Mouse (Mus musculus) embryonic stem cell, embryonic (primary cell): ENCODE measurements at regions not wholly inside any gene's neighbourhood (a gene's known extent, or its start where the extent isn't known, plus 50 kb on each side); places are given as distances from the start of the nearest gene placed in this dataset.
"Not testable (repeated sequence)": the region's sequence is repeated elsewhere in the genome, so short reads cannot be mapped to it uniquely, and the experiment has no call there.

Experiments
- CTCF ChIA-PET, 4 experiments: fragments of 300-600 bp in 2 of 4; fragments of 350-600 bp in 2 of 4; sonication (Branson Sonifier 250); formaldehyde crosslinking; loops; one replicate each; lab custom pipeline; 2022; ENCODE audit warnings: inconsistent platforms in 2 of 4; lab: Charles Lee
- POLR2A ChIA-PET, 4 experiments: fragments of 300-600 bp in 2 of 4; fragments of 350-600 bp in 2 of 4; sonication (Branson Sonifier 250); formaldehyde crosslinking; loops; one replicate each; lab custom pipeline; 2022; ENCODE audit warnings: antibody characterized with exemption in 4 of 4, inconsistent platforms in 1 of 4; lab: Charles Lee

DNA sequence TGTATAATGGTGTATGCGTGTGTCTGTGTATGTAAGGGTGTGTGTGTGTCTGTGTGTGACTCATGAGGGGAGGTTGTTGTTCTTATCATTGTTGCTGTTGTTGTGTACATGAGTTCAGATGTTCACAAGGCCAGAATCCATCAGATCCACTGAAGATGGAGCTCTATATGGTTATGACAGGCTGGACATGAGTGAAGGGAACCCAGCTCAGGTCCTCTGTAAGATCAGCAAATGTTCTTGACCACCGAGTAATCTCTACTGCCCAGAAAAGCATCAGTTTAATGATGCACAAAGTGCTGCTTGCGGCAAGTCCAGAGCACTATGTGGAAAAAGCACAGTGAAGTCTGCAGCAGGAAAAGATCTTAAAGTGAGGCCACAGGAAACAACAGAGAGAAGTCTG is 77.5 kb downstream of the Gm15319 start:
- CTCF ChIA-PET, POLR2A ChIA-PET: not testable (repeated sequence)

DNA sequence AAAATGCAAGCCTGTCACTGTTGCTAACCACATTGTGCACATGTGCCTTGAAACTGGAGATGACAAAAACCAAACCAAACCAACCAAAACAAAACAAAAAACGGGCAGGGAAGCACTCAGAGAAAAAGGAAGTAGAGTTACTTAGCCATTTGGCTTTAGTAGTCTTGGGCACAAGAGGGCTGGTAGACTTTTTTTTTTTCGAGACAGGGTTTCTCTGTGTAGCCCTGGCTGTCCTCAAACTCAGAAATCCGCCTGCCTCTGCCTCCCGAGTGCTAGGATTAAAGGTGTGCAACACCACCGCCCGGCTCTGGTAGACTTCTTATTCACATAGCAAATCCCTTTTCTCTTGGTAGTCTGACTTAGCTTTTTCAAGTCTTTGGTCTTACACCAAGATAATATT is 78.2 kb downstream of the Gm15319 start:
- POLR2A ChIA-PET, CTCF ChIA-PET: not testable (repeated sequence)

DNA sequence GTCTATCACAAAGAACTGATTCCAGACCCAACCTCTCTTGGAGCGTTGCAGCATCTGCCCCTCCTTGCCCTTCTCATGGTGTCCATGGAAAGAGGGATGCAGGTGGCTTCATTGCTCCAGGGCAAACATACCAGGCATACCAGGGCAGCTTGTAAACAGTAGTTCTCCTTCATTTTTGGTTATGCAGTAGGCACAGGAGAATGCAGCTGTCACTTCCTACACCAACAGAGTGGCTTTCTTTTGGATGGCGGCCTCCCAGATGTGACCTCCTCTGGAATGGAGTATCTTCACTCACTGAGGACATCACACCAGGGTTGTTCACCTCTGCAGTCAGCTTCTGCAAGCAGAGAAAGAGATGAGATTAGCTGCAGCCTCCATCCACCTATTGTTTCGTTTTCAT is 79.9 kb downstream of the Gm15319 start:
- CTCF ChIA-PET, POLR2A ChIA-PET: not testable (repeated sequence)

DNA sequence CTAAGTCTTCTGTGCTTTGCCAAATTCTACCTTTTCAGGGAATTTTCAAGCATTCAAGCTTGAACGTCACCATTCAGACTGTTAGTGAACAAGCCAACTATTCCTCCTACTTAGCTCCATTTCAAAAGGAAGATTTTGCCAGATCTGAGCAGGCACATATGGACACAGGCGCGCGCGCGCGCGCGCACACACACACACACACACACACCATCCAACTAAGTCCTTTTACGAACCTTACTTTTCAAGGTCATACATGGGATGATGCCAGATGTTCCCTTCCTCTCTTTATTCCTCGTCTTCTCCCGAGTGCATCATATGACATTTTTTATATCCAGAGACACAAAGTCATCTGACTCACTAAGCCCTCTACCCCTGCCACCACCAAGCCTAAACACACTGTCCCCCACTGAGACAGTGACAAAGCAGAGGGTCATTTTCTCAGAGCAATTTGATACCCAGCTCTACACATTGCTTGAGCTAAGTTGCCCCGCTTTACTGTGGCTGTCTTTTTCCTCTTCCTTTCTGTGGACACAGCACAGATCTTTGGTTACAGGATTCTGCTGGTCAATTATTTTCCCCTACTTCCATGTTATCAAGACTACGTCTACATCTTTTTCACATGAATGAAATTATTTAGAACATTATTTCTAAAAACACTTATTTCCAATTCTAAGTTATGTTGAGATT is 81.7 kb downstream of the Gm15319 start:
- CTCF ChIA-PET, POLR2A ChIA-PET: not testable (repeated sequence)

DNA sequence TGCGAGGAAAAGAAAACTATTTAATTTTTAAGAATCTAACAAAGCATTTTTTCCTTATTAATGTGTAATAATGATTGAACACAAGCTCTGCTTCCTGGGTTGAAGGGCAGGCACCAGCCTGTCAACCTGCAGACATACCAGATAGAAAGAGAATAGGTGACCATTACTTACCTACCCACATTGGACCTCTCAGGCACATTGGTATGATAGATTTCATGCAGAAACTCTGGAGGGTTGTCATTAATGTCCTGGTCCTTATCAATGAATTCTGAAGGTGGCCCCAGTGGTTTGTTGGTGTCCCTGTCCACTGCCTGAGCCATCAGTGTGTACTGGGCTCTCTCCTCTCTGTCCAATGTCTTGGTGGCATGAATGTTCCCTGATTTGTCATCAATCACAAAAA is 85.3 kb downstream of the Gm15319 start:
- CTCF ChIA-PET: not testable (repeated sequence)

DNA sequence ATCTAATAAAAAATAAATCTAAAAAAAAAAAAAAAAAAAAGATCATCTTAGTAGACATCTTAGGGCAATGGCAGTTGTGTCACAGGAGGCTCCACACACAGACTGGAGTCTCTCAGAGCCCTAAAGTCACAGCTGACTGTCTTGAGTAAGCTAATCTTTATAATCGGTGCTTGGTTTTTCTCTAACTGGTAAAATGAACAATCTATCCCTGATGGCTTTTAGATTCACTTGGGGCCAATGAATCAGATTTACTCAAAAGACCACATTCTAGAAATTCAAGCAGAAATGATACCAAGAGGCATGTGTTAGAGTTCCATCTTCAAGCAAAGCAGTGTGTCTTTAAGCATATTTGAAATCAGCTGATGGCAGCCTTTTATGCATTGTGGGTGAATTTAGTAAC is 86.3 kb downstream of the Gm15319 start:
- POLR2A ChIA-PET, CTCF ChIA-PET: not testable (repeated sequence)

More for the DNA sequence above, 85.3 kb downstream of the Gm15319 start:
- POLR2A ChIA-PET: not testable (repeated sequence)

DNA sequence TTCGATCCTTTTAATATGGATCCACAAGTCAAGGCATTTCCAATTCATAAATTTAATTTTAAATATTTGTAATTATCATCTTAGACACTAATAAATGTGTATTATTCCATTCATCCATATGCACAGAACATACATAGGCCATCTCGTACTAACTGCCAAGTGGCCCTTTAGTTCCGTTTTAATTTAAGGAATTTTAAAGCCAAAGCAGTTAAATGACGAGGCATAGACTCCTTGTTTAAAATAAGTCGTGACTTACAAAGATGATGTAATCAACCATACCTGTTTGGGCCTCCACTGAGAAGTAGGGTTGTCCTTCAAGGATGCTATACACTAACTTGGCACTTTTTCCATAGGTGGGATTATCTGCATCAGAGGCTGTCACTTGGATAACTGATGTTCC is 89.2 kb downstream of the Gm15319 start:
- CTCF ChIA-PET, POLR2A ChIA-PET: not testable (repeated sequence)

DNA sequence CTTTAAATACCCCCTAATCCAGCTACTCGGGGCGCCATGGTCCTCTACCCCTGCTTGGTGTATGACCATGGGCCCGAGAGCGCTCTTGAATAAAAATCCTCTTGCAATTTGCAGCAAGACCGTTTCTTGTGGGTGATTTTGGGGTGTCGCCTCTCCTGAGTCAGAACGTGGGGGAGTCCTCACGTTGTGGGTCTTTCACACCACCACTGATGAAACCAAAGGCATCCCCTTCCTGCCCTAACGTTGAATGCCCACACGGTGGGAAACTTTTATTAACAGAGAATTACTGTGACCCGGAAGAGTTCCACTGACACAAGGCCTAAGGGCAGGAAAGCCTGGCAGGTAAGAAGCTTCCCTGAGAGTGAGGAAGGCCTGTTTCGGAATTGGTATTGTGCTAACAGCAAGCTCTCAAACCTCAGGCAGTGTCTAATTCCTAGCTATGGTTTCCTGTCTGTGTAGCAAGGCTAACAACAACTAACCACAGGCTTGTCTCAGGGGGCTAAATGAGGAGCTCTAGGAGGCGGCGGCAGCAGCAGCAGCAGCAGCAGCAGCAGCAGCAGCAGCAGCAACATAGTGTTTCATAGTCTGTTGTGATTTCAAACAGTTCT is 95.4 kb downstream of the Gm15319 start:
- POLR2A ChIA-PET, CTCF ChIA-PET: not testable (repeated sequence)

DNA sequence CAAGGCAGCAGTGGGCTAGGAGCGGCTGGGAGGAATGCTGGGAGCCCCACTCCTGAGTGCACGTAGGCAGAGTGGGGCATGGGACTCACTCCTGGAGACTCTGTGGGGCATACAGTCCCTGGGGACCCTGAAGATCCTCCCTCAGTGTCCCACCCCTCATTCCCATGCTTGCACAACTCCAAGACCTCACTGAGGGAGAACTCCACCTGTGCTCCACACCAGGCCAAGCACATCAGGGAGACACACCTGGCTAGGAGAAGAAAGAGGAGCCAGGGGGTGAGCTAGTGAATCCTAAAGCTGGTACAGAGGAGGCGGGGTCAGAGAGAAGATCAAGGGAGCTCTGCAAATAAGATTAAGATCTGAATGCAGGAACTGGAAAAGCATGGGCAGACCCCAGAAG is 96.2 kb downstream of the Gm15319 start:
- CTCF ChIA-PET, POLR2A ChIA-PET: not testable (repeated sequence)

DNA sequence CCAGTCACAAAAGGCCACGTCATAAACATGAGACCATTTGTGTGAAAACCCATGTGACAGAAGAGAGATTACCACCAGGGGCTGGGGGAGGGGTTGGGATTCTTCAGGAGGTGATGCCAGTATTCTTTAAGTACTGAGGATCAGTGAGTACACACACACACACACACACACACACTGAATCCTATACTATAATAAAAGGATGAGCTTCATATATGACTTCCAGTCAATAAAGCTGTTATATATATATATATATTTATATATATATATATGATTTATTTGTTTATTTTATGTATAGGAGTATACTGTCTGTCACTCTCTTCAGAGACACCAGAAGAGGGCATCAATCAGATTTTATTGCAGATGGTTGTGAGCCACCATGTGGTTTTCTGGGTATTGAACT is 98.4 kb downstream of the Gm15319 start:
- CTCF ChIA-PET: not testable (repeated sequence)
- POLR2A ChIA-PET: interaction anchor here in 1 of 4 experiments (0.6 kb wide), 1 partner anchor 1843 kb away, joined by 3 read pairs; no protein-coding TSS in a partner anchor

DNA sequence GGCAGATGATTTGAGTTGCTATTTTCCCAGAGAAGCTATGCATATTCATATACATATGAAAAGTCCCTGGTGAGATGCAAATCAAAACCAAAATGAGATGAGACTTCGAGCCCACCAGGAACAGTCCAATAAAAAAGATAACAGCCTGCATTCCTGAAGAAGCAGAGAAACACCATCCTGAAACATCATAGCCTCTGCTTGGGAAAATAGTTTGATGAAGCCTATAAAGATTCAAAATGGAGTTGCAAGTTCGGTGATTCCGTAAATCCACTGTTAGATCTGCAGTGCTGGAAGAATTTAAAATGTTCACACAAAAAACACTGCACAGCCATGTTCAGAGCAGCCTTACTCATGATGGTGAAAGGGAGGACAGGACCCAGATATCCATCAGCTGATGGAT is 98.9 kb downstream of the Gm15319 start:
- CTCF ChIA-PET, POLR2A ChIA-PET: not testable (repeated sequence)

DNA sequence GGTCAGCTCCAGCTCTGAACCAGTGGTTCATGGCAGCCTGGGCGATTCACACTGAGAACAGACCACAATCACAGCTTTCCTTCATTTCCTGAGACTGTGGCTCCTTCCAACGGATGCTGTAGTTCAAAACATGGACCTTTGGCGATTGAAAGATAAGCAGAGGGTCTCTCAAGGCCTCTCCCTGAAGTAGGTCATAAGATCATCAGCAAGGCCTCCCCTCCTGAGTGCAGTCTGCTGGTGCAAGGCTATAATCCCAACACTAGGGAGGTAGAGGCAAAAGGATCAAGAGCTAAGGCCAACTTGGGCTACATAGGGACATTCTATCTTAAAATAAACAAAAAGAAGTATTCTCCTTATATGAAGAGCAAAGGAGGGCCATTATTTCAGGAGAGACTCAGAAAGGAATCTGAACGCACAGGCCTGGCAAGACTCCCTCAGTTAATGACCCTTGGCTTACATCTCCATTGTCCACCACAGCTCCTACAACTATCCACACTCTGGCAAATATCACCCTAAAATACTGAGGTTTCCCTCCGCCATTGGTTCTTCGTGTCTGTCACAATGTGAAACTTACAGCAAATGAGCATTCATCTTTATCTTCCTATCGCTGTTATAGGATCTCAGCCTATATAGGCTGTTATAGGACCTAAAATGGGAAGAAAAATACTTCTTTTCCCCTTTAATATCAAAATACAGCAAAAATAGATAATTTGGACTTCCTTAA is 100.0 kb downstream of the Gm15319 start:
- POLR2A ChIA-PET, CTCF ChIA-PET: not testable (repeated sequence)

DNA sequence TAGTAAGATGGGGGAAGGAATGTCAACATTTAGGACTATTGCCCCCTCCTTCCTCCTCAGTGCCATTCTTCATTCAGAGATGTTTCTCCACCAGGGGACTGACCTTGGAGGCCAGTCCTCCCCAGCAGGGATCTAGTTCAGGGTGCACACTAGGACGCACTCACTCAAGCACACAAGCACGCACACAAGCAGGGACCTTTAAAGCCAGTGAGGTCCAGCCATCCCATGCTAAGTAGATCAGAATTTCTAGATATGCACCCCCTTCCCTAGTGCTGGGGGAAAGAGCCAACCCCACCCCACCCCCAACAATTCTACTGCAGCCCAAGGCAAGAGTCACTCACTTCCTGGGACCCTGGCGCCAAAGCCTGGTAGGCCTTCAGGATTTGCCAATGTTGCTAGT is 100.8 kb downstream of the Gm15319 start:
- CTCF ChIA-PET: not testable (repeated sequence)

DNA sequence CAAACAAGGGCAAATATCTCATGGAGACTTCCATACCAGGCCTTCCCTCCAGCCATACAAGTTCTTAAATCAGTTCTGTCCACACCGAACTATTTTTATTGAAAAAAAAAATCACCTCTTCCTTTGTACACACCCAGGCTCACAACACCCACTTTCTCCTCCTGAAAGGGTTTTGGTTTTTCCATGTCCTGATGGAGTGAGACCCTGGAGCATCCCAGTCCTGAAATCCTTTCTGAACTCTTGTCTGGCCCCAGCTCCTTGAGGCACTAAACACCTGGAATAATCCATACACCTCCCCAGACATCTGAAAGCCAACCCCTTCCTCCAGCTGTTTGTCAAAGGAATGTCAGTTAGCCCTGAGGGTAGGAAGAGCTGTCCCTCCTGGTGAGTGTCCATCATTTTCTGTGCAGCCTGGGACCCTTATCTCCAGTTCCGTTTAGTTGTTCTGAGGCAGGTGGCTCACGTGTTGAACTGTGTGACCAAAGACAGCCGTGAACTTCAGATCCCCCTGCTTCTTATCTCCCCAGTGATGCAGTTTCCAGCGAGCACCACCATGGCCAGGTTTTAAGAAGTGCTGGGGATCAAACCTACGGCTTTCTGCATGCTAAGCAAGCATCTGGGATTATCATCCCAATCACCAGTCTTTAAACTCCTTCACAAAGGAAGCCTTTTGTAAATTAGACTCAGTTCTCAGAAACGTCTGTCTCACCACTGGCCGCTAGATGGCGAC is 101.4 kb downstream of the Gm15319 start:
- POLR2A ChIA-PET, CTCF ChIA-PET: not testable (repeated sequence)

More for the DNA sequence above, 100.8 kb downstream of the Gm15319 start:
- POLR2A ChIA-PET: not testable (repeated sequence)

DNA sequence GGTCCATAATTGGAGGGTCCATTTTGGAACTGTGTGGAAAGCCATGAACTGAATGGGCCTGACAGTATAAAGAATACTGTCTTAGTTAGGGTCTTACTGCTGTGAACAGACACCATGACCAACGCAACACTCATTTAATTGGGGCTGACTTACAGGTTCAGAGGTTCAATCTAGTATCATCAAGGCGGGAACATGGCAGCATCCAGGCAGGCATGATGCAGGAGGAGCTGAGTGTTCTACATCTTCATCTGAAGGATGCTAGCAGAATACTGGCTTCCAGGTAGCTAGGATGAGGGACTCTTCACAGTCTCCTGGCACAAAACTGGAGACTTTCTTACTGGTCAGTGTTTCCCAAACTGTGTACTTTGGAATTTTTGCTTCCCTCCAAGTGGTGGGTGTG is 102.0 kb downstream of the Gm15319 start:
- POLR2A ChIA-PET, CTCF ChIA-PET: not testable (repeated sequence)

DNA sequence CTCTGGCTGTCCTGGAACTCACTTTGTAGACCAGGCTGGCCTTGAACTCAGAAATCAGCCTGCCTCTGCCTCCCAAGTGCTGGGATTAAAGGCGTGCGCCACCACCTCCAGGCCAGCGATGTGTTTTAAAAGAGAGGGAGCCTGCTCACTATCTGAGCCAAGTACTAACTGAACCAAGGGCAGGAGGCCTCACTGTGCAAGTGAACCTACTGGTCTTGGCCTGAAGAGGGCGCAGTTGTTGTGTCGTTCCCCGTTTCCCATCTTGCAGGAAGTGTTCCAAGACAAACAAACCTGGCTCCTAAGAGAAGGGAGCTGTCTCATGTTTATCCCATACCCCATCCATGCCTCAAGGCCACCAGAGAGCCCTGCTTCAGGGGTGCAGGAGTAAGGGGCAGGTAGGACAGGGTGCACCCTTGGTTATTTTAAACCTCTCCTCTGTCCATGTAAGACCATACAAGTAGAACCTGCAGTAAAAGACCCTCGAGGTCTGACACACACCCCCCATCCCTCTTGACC is 102.8 kb downstream of the Gm15319 start:
- CTCF ChIA-PET, POLR2A ChIA-PET: not testable (repeated sequence)

DNA sequence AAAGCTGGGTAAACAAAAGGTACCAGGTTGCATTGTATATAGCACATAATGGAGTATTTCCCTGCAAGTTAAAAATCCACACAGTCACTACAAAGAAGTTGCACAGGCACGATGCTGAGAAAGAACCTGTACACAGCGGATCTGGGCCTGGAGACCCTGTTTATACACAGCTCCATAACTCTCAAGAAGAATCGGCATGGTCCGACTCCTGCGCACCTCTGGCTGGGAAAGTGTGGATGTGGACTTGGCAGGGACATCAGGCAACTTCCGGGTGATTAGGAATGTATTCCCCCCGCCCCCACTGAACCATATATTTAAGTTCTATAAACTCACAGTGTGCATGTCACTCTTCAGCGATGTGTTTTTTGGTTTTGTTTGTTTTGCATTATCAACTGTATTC is 103.3 kb downstream of the Gm15319 start:
- POLR2A ChIA-PET, CTCF ChIA-PET: not testable (repeated sequence)
